Mouse (Mus musculus) testis, adult 2 months (tissue): ENCODE data around the gene Pepd.

ENCODE experiments used
- CTCF ChIP-seq: fragments of 200-500 bp; IDR thresholded peaks from 2 replicates; pipeline ENCODE4 v1.5.1; 2012; ENCODE audit warnings: low read depth, mild to moderate bottlenecking, inconsistent platforms, low read length, moderate library complexity; ENCODE audit not compliant: control insufficient read depth, insufficient read depth, insufficient replicate concordance
- POLR2A ChIP-seq: fragments of 200-500 bp; IDR thresholded peaks from 2 replicates; pipeline ENCODE4 v1.6.1; 2012; ENCODE audit warnings: low read depth, mild to moderate bottlenecking, inconsistent platforms, low read length, moderate library complexity; ENCODE audit not compliant: control insufficient read depth

DNA sequence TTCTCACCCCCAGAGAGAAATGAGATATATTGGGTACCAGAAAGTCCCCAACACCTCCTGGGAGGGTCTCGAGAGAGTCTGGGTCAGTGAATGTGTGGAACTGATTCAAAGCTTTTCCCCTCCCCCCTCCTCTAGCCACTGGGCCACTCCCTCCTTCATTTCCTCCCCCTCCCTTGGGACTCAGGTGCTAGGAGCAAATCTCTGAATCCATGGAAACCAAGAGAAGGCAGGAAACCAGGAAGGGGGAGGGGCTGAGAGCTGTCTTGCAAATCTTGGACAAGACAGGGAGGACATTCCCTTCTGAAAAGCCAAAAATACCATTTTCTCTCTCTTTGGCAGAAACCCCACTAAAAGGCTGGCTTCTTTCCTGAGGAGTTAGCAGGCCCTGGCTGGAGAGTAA, 15.1 kb upstream of the Pepd start:
- TF ChIP-seq POLR2A, result no peak
- TF ChIP-seq CTCF, result no peak
